Mouse (Mus musculus): ENCODE data around the gene Pskh1. TPM values are rescaled to one million over a fixed set of nuclear protein-coding genes. Genes with fewer than 3 reads are reported as not detected.
A peak's percentile ranks its signal among the peaks of the same experiment; 100 is the strongest.

The Pskh1 gene
- polyA plus RNA-seq, 1 experiment from 2014 or later: 13.1 TPM

GRCm38 (mm10) chr8:105937496-105938305 lies 37.5 kb downstream of the Pskh1 start:
- Histone ChIP-seq H3K36me3 (peaks cover 37% of the 10 kb centered on the region), H3K27me3 (replicated peaks) (no peaks in the 10 kb centered on the region), H3K9me3 (replicated peaks) (no peaks in the 10 kb centered on the region), H3K4me2 (peak overlapping the region; percentile 96), H3K9ac (peak overlapping the region; percentile 82), H3K4me3 (peak overlapping the region; percentile 84), H3K27ac (peak overlapping the region; percentile 84), H3K4me1 (peaks cover 42% of the 10 kb centered on the region)
- ATAC-seq: peak; percentile 16; the same call in 1 of the 2 replicates
- WGBS (ENCODE audit: insufficient replicate concordance): under 1% methylated on average over 33 of the region's 33 CpGs

GRCm38 (mm10) chr8:105938306-105938669 lies 38.0 kb downstream of the Pskh1 start, which contains the start of gene Psmb10:
Gene Psmb10, minus strand, starts transcription at chr8:105938444.
- H3K4me3 ChIP-seq: peak within 1 kb of the TSS; percentile 84
- peaks cover 48% of the 10 kb centered on the region for H3K4me1 ChIP-seq
- H3K9ac ChIP-seq: peak within 1 kb of the TSS; percentile 82
- peak within 1 kb of the TSS; percentile 96 for H3K4me2 ChIP-seq
- no peaks in the 10 kb centered on the region for H3K27me3 ChIP-seq (replicated peaks)
- peak within 1 kb of the TSS; percentile 84 for H3K27ac ChIP-seq
- H3K9me3 ChIP-seq (replicated peaks): no peaks in the 10 kb centered on the region
- no peak for ATAC-seq
- H3K36me3 ChIP-seq: peaks cover 43% of the 10 kb centered on the region
- 11% methylated on average over 4 of the region's 4 CpGs for WGBS (ENCODE audit: insufficient replicate concordance)

DNA sequence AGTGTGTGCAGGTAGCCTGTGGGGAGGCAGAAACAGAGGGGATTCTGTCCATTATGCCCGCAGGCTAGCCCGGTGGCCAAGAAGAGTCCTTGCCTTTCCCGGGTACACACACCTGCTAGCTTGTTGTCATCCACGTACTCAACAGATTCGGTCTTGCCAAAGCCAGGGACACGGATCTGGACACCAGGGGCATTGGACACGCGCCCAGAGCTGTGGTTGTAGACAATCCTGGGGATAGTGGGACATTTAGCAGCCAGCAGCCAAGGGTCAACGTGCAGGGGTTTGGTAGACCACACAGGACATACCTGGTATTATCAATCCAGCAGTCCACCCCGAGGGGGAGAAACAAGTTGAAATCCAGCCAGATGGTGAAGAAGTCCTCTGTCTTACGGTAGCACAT lies 41.8 kb downstream of the Pskh1 start:
- 73% methylated on average over 11 of the region's 11 CpGs for WGBS (ENCODE audit: insufficient replicate concordance)
- ATAC-seq: no peak
- peaks cover 35% of the 10 kb centered on the region for H3K4me1 ChIP-seq
- peak overlapping the region; percentile 42; the same call in 1 of the 2 replicates for H3K27ac ChIP-seq
- peak overlapping the region; percentile 30 for H3K4me3 ChIP-seq
- peak overlapping the region; percentile 4; the same call in 1 of the 2 replicates for H3K9ac ChIP-seq
- no peaks in the 10 kb centered on the region for H3K9me3 ChIP-seq (replicated peaks)
- no peaks in the 10 kb centered on the region for H3K27me3 ChIP-seq (replicated peaks)
- H3K4me2 ChIP-seq: peak overlapping the region; percentile 33
- H3K36me3 ChIP-seq: peaks cover 74% of the 10 kb centered on the region

DNA sequence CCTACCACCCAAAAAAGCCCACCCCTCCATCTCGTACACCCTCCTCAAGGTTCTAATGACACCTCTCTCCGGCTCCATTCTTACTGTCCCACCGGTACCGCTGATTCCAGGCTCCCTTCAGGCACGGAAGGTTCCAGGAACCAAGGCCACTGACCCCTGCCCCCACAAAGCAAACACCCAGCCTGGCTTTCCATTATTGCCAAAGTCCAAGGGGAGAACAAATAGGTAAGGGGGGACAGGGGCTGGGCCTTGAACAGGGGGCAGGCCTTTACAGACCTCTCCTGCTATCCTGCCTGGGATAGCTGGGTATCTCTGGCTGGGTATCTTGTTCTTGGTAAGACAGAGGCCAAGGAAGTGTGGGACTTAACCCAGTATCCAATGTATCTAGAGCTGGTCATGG lies 42.3 kb downstream of the Pskh1 start:
- H3K4me3 ChIP-seq: peak overlapping the region; percentile 30
- H3K36me3 ChIP-seq: peaks cover 80% of the 10 kb centered on the region
- no peaks in the 10 kb centered on the region for H3K9me3 ChIP-seq (replicated peaks)
- peak overlapping the region; percentile 26 for H3K4me2 ChIP-seq
- H3K27ac ChIP-seq: peak overlapping the region; percentile 42; the same call in 1 of the 2 replicates
- H3K4me1 ChIP-seq: peaks cover 35% of the 10 kb centered on the region
- ATAC-seq: peak; percentile 36
- no peaks in the 10 kb centered on the region for H3K27me3 ChIP-seq (replicated peaks)
- H3K9ac ChIP-seq: peak overlapping the region; percentile 4; the same call in 1 of the 2 replicates
- WGBS (ENCODE audit: insufficient replicate concordance): 89% methylated on average over 5 of the region's 5 CpGs

DNA sequence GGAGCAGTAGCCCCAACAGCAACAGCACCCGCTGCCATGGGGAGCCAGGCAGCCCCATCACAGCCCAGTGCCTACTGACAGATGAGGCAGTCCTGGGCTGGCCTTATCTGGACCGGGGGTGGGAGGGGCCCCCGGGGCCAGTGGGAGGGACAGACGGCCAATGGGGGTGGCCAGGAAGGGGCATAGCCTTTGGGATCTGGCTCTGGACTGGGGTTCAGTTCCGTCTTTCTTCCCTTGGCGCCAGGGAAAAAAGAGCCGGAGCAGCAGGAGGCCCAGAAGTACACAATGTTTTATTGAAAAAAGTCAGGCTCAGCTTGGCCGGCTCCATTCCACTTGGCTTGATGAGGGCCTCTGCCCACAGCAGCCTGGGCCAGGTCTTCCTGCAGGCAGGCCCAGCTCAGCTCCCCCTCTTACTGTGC lies 43.1 kb downstream of the Pskh1 start, which contains the start of gene Lcat:
Gene Lcat, minus strand, starts transcription at position 62 of the 419 bp plus-strand sequence.
- Histone ChIP-seq H3K27me3 (replicated peaks) (no peaks in the 10 kb centered on the region), H3K36me3 (peaks cover 87% of the 10 kb centered on the region), H3K4me1 (peaks cover 29% of the 10 kb centered on the region), H3K9ac (peak within 1 kb of the TSS; percentile 4; the same call in 1 of the 2 replicates), H3K4me3 (peak within 1 kb of the TSS; percentile 30), H3K9me3 (replicated peaks) (no peaks in the 10 kb centered on the region), H3K27ac (peak within 1 kb of the TSS; percentile 42; the same call in 1 of the 2 replicates), H3K4me2 (peak within 1 kb of the TSS; percentile 33)
- 57% methylated on average over 7 of the region's 8 CpGs for WGBS (ENCODE audit: insufficient replicate concordance)
- ATAC-seq: peak; percentile 64

DNA sequence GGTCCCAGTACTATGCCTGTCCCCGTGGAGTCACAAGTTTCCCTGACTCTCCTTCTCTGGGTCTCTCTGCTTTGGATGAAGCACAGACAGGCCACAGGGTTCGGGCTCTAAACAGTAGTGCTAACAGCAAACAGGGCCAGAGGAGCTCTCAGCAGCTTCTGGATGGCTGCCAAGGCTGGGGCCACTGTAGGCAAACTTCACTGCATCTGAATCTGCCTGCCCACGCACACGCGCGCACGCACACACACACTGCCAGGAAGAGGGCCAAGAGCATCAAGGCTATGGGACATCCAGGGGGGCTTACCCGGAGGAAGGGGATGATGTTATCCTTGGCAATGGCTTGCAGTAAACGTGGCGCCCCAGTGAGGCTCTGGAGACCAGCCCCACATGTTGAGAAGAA lies 49.1 kb downstream of the Pskh1 start:
- ATAC-seq: no peak
- no peak overlapping the region for H3K4me2 ChIP-seq
- no peaks in the 10 kb centered on the region for H3K27me3 ChIP-seq (replicated peaks)
- no peaks in the 10 kb centered on the region for H3K9me3 ChIP-seq (replicated peaks)
- no peak overlapping the region for H3K4me3 ChIP-seq
- H3K27ac ChIP-seq: no peak overlapping the region; the same call in 1 of the 2 replicates
- H3K4me1 ChIP-seq: peaks cover 8% of the 10 kb centered on the region
- WGBS (ENCODE audit: insufficient replicate concordance): 79% methylated on average over 10 of the region's 10 CpGs
- H3K9ac ChIP-seq: no peak overlapping the region
- H3K36me3 ChIP-seq: peaks cover 97% of the 10 kb centered on the region

DNA sequence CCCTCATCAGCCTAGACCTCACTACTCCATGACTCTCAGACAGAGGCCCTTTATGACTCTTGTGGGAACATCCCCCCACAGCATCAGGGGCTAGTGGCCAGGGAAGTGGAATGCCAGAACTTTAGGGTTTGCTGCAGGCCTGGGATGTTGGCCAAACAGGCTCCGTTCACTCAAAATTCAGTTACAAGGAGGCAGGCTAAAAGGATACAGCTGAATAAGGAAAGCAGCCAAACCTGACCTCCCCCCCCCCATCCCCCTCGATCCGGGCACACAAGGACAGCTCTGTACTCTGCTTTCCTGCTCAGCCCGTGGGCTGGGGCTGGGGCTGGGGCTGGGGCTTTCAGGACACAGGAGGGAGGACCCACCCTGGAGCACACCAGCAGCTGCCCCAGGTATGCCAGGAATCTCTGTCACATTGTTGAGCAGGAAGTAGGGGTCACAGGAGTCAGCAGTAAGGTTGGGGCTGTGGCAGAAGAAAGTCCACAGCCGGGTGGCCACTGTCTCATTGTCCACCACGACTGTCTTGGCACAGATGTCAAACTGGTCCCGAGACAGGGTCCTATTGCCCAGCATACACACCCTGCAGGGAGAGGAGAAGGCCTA lies 50.9 kb downstream of the Pskh1 start:
- Histone ChIP-seq H3K4me1 (peaks cover 8% of the 10 kb centered on the region), H3K36me3 (peaks cover 96% of the 10 kb centered on the region), H3K27me3 (replicated peaks) (no peaks in the 10 kb centered on the region), H3K4me3 (no peak overlapping the region), H3K9me3 (replicated peaks) (no peaks in the 10 kb centered on the region), H3K4me2 (no peak overlapping the region), H3K27ac (no peak overlapping the region), H3K9ac (no peak overlapping the region)
- no peak for ATAC-seq
- WGBS (ENCODE audit: insufficient replicate concordance): 64% methylated on average over 7 of the region's 7 CpGs

DNA sequence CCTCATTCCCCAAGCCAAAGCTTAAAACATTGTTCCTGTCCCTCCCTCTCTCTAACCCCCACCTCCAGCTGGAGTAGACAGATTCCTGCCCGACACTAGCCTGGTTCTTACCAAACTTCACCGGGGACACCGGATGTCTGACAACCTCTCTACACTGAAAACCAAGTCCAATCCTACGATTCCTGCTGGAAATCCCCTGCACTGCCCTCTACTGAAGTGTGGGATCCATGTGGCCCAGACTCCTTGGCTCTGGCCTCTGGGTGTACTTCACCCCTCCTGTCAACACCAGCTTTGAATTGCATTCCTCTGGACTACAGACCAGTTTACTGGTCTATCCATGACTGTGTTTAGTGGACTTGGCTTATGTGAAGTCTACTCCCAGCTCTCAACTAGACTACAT lies 56.3 kb downstream of the Pskh1 start:
- no peak overlapping the region for H3K4me3 ChIP-seq
- no peaks in the 10 kb centered on the region for H3K27me3 ChIP-seq (replicated peaks)
- no peak overlapping the region for H3K27ac ChIP-seq
- WGBS (ENCODE audit: insufficient replicate concordance): 84% methylated on average over 4 of the region's 4 CpGs
- H3K36me3 ChIP-seq: peaks cover 82% of the 10 kb centered on the region
- H3K4me1 ChIP-seq: peaks cover 15% of the 10 kb centered on the region
- no peaks in the 10 kb centered on the region for H3K9me3 ChIP-seq (replicated peaks)
- H3K9ac ChIP-seq: no peak overlapping the region
- H3K4me2 ChIP-seq: no peak overlapping the region
- no peak for ATAC-seq

DNA sequence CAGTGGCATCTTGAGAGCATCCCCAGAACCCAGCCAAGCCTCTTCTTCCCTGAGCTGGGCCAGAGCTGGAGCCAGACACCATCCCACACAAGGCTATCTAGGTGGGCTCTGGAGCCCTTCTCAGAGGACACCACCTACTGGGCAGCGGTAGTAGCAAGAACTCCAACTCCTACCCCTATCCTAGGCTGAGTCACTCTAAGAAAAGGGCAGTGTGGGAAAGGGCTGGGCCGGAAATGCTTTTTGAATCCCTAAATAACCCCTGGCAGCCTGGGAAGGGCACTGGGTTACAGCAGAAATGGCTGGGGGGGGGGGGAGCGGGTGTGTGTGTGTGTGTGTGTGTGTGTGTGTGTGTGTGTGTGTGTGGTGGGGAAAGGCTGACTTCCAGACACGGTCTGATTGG lies 57.6 kb downstream of the Pskh1 start:
- H3K4me3 ChIP-seq: no peak overlapping the region
- H3K27ac ChIP-seq: no peak overlapping the region
- WGBS (ENCODE audit: insufficient replicate concordance): 40% methylated on average over 3 of the region's 4 CpGs
- no peak overlapping the region for H3K4me2 ChIP-seq
- peaks cover 71% of the 10 kb centered on the region for H3K36me3 ChIP-seq
- no peak overlapping the region for H3K9ac ChIP-seq
- no peak for ATAC-seq
- H3K9me3 ChIP-seq (replicated peaks): no peaks in the 10 kb centered on the region
- peaks cover 27% of the 10 kb centered on the region for H3K4me1 ChIP-seq
- no peaks in the 10 kb centered on the region for H3K27me3 ChIP-seq (replicated peaks)

- peaks cover 43% of the 10 kb centered on the region for H3K4me1 ChIP-seq
- 0 out of 2 replicates have a peak, but pooled peaks cover 2% of the 10 kb centered on the region for H3K27me3 ChIP-seq (replicated peaks)
- no peak overlapping the region for H3K4me3 ChIP-seq
- ATAC-seq: no peak
- H3K4me2 ChIP-seq: no peak overlapping the region
- no peak overlapping the region for H3K9ac ChIP-seq
- WGBS (ENCODE audit: insufficient replicate concordance): 84% methylated on average over 7 of the region's 7 CpGs
- H3K27ac ChIP-seq: no peak overlapping the region
- H3K9me3 ChIP-seq (replicated peaks): no peaks in the 10 kb centered on the region
- H3K36me3 ChIP-seq: peaks cover 56% of the 10 kb centered on the region
These were observed 59.1 kb downstream of the Pskh1 start for GRCm38 (mm10) chr8:105959350-105959749.

GRCm38 (mm10) chr8:105961101-105961500 lies 60.9 kb downstream of the Pskh1 start:
- Histone ChIP-seq H3K4me2 (peak overlapping the region; percentile 57), H3K4me1 (peaks cover 60% of the 10 kb centered on the region), H3K9me3 (replicated peaks) (no peaks in the 10 kb centered on the region), H3K36me3 (peaks cover 41% of the 10 kb centered on the region), H3K4me3 (peak overlapping the region; percentile 16; the same call in 1 of the 2 replicates), H3K9ac (no peak overlapping the region), H3K27ac (no peak overlapping the region), H3K27me3 (replicated peaks) (0 out of 2 replicates have a peak, but pooled peaks cover 4% of the 10 kb centered on the region)
- 46% methylated on average over 14 of the region's 14 CpGs for WGBS (ENCODE audit: insufficient replicate concordance)
- 0 out of 2 replicates have a peak, but pooled peaks have one; percentile 6 for ATAC-seq

DNA sequence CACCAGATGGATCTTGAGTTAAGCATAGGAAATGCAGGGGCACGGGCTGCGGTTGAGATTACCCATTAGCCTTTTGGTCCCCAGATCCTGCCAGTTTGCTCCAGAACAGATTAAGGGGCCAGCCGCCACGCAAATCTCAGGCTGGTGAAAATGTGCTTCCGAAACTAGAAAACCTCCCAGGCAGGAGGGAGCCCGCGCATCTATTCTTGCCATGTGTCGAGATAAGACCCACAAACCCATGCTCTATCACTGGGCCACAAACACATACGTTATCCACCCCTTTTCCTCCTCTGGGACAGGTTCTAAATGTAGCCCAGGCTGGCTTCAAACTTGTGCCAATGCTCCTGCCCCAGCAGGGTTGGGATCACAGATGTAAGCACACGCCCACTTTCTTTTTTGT lies 61.3 kb downstream of the Pskh1 start:
- H3K4me1 ChIP-seq: peaks cover 65% of the 10 kb centered on the region
- ATAC-seq: peak; percentile 50

More for the DNA sequence above, 61.3 kb downstream of the Pskh1 start:
- Histone ChIP-seq H3K4me3 (peak overlapping the region; percentile 16; the same call in 1 of the 2 replicates), H3K9me3 (replicated peaks) (no peaks in the 10 kb centered on the region), H3K4me2 (peak overlapping the region; percentile 57), H3K27ac (0 out of 2 replicates have a peak overlapping the region, but pooled peaks have one; percentile 39), H3K27me3 (replicated peaks) (0 out of 2 replicates have a peak, but pooled peaks cover 4% of the 10 kb centered on the region), H3K9ac (no peak overlapping the region), H3K36me3 (peaks cover 36% of the 10 kb centered on the region)
- 26% methylated on average over 10 of the region's 10 CpGs for WGBS (ENCODE audit: insufficient replicate concordance)

Measured in liver, embryonic 12.5 days (tissue).